Mouse (Mus musculus): ENCODE results near the gene Olfr412.

Gene Olfr412

GRCm38 (mm10) chr11:74413449-74413972, 51.6 kb downstream of the Olfr412 start:
- DNase-seq (ENCODE audit: low read depth, low spot score): no peak

GRCm38 (mm10) chr11:74414112-74414511, 52.2 kb downstream of the Olfr412 start:
- DNase-seq (ENCODE audit: low read depth, low spot score): no peak

DNA sequence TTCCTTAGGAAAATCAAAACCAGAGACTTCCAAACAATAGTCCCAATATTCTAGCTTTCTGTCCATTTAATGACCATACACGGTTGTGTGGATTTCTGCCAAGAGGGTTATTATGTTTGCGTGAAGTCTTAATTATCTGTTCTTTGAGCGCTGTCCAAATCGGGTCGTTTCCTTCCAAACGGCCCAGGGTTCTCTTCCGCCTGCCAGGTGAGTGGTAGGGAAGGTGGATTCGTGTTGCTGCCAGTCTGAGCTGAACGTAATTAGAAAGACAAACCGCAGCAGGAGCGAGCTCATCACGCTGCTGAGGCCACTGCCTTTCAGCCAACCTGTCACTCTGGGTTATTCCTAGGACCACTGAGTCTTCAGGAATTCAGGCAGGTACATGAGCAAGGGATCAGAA, 53.9 kb downstream of the Olfr412 start:
- no peak for DNase-seq (ENCODE audit: low read depth, low spot score)

All from ES-CJ7 (cell line).